Mouse (Mus musculus) heart, postnatal 0 days (tissue): ENCODE measurements at regions not wholly inside any gene's neighbourhood (a gene's known extent, or its start where the extent isn't known, plus 50 kb on each side); places are given as distances from the start of the nearest gene placed in this dataset.

Source experiments
- CTCF ChIP-seq: IDR thresholded peaks from 2 replicates; pipeline ENCODE4 v1.5.1; 2016; ENCODE audit warnings: antibody characterized with exemption, control low read depth, low read depth
- EP300 ChIP-seq: IDR thresholded peaks from 2 replicates; pipeline ENCODE4 v1.6.1; 2016; ENCODE audit warnings: antibody characterized with exemption, low read depth

- no peak for TF ChIP-seq EP300
- no peak for TF ChIP-seq CTCF
These were observed 316.3 kb downstream of the Med13l start for GRCm38 (mm10) chr5:118876586-118877312.
